Mouse (Mus musculus) neutrophil, adult 83 days (primary cell): Measurements from ENCODE around the gene Nfe2l2. TPM values are rescaled to one million over a fixed set of nuclear protein-coding genes. Genes with fewer than 3 reads are reported as not detected.

Experiments used
- total RNA-seq, 2 experiments: library from RNA; stranded (reverse); gene quantifications; one replicate each; pipeline ENCODE4 v1.2.4; 2023

The Nfe2l2 gene
- total RNA-seq: 100 to 1,000 TPM; 142 to 154 TPM

DNA sequence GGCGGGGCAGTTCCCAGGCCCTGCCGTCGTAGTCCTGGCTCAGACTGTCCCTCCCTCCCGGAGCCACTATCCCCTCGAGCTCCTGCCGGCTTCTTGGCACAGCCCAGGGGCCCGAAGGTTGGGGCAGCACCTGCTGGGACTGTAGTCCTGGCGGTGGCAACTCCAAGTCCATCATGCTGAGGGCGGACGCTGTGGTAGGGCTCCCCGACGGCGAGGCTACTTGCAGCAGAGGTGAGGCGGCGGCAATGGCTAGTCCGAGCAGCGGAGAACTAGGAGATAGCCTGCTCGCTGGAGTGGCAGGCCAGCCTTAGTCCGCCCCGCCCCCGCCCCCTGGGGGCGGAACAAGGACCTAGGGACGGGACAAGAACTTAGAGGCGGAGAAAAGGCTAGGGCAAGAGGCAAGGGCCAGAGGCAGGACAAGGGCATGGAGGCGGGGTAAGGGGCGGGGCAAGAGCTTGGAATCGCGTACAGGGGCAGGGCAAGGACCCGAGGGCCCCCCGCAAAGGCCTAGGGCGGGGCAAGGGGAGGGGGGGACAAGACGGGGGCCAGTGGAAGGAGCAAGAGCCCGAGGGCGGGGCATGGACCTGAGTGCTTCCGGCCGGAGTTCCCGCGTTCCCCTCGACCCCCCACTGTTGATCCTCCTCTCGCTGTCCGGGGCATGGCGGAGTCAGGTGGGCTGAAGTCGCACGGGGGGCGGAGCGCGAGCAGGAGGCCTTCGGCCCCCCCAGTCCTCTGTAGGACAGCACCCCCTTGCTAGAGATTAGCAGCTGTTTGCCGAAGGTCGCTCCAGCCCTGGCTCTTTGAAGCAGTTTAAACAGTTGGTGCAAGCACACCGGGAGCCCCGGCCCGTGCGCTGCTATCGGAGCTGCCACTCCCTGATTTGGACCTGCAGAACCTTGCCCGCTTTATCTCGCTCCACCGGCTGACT is at the start of gene Nfe2l2:
Nfe2l2 (minus strand) TSS at position 408 of the 928 bp plus-strand sequence.

DNA sequence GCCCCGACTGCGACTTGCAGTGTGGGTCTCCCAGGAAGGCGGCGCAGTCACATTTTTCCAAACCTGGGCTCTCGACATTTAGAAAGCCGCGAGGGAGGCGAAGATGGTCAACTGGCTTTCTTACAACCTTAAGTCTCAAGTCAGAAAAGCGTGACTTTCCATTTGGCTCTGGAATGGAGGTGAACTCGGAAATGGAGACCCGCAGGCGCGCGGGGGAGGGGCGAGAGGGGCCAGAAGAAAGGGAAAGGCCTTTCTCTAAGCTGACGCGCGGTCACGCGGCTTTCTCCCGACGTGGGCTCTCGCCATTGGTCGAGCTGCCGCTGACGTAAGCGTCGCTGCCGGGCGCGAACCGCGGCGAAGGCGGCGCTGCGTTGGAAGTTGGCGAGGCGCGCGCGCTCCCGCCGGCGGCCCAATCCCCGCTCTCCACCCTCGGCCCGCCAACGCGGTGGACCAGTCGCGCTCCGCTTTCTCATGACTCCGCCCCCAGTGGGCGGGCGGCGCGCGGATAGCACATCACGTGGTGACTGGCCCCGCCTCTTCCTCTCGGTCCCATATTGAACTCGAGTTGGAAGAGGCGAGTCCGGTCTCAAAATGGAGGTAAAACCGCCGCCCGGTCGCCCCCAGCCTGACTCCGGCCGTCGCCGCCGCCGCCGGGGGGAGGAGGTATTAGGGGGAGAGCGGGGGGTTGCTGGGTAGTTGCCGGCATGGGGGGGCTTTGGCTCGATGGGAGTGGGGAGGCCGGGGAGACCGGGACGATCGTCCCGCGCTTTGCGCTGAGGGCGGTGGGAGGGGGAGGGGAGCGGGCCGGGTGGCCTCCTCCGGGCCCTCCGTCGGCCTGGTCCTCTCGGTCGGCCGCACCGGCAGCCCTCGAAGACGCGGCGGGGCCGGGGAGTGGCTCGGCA is 45.5 kb downstream of the Nfe2l2 start, which contains the start of gene Hnrnpa3:
Hnrnpa3 (plus strand) TSS at position 535 of the 902 bp plus-strand sequence.

Other genes starting within 250 kb of the Nfe2l2 start
- gene Hnrnpa3, start 45.4 kb downstream of the Nfe2l2 start, total RNA-seq: 100 to 1,000 TPM; 406 to 407 TPM
- gene Agps, start 127.5 kb upstream of the Nfe2l2 start, total RNA-seq: 100 to 1,000 TPM in 1 of 2 experiments, 10 to 100 TPM in 1; 99.0 to 108 TPM
- 1 to 10 TPM; 3.1 to 5.0 TPM for gene Ttc30b, start 233.9 kb upstream of the Nfe2l2 start, total RNA-seq